Mouse (Mus musculus) kidney, postnatal 4 days (tissue): ENCODE measurements around the gene 5730522E02Rik.
A peak's percentile ranks its signal among the peaks of the same experiment; 100 is the strongest.

Experiments
- DNase-seq, 2 experiments: peaks; one replicate each; pipeline ENCODE4 v3.0.0; 2021; ENCODE audit warnings: mixed read lengths in 2 of 2

5730522E02Rik gene

DNA sequence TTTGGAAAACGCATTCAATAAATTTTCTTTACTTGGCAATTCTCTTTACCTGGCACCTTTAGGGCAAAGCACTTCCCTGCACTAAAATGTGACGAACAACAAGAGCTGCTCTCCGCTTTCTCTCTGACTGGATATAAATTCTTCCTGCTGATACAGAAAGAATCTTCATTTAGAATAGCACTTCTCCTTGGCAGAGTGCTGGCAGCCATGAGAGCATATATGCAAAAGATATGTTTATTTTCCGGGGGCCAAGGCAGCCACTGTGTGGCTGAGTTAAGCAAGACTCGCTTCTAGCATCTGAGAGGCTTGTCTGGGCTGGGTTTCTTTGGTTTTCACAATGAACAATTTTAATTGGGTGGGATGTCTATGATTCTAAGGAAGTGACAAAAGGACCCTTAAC is 564.3 kb downstream of the 5730522E02Rik start:
- DNase-seq: no peak

- DNase-seq: peak; percentile 16 to 17
Measured at GRCm38 (mm10) chr11:25644767-25645622, 565.6 kb downstream of the 5730522E02Rik start.

DNA sequence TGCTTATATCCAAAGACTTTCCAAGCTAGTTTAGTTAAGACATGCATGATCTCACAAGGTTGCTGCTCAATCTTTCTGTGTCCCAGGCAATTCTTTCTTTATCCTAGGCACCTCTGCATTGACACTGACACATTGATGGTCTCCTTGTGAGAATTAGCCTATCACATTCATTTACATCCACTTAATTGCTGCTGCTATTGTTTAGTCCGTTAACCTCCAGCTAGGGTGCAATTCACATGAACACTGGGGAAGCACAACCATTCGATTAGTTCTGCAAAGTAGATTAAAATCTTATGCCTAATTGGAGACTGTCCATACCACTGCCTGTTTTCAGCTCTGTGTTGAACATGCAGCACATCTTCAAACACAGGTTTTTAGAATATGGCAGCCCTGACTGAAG is 603.7 kb downstream of the 5730522E02Rik start:
- no peak for DNase-seq

DNA sequence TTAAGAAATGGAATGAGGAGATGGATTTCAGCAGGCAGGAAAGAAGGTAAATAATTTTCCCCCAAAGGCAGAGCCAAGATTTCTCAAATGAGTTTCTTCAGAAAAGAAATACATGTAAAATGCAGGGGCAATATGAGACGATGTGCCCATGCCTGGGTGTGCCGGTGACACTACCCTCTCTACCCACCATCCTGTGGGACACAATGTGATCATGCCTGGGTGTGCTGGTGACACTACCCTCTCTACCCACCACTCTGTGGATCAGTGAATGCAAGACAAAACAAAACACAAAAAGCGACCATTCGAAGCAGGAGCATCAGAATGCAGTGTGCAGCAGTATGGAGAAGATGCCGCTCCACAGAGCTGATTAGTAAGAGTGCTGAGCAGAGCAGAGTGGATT is 610.5 kb downstream of the 5730522E02Rik start:
- no peak for DNase-seq

- no peak for DNase-seq
Measured at GRCm38 (mm10) chr11:25595303-25595702, 615.3 kb downstream of the 5730522E02Rik start.

DNA sequence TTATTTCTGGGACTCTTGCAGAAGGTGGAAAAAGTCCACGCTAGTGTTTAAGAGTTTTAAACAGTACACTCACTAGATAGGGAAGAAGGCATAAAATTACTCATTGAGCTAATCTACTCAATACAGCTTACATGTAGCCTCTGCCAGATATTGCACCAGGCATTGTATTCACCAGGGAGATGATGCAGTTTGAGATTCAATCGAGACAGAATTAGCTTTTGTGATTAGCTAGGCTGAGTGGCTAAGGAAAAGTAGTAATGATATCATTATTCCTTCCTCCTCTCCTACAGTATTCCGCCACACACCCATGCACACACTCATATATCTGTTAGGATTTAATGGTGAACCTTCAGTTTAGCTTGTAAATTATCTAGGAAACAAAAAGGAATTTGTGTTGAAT is 615.8 kb downstream of the 5730522E02Rik start:
- DNase-seq: no peak

DNA sequence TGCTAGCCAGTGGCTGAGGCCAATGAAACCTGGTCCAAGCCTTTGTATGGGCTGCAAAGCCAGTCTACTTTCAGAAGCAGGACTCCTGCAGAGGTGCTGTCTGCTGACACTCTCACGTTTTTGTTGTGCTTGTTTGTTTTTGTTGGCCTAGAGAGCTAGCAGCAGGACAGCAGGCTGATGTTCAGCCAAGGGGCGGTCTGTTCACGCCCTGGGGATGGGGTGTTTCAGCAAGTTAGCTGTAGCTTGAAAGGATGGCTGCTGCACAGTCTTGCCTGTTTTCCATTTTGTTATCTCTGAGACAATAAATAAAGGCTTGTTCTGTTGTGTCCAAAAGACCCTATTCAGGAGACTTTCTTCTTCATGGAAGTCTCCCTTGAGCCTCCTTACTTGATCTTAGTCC is 618.3 kb downstream of the 5730522E02Rik start:
- DNase-seq: peak; percentile 3 to 8

DNA sequence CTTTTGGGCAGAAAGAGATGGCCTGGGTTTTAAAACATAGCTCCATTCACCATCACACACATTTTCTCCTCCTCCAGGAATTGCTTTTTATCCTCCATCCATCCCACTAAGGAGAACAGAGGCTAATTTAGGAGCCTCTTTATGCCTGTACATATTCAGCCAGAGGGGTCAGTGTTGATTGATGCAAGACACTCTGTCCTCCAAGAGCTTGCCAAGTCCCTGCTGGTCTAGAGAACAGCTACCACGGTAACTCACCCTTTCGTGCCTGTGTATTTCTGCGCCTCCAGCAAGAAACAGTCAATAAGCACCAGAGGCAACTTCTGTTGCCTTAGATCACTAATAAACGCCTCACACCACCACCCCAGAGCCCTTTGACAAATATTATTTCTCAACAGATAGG is 620.3 kb downstream of the 5730522E02Rik start:
- no peak for DNase-seq

DNA sequence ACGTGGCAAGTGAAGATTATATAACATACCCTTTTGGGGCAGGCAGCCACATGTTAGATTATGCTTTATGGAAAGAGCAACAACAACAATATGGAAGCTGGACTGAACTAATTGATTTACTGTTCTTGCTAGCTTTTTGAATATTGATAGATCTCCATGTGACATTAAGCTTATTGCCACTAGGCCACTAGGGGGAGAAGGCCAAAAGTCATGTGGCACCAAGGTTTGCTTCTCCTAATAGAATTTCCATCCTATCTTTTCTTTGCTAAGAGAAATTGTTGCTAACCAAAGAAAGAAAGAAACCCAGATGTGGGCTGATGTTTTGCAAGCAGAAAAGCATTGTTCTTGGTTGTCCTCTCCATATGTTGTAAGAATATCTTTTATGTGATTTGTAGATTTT is 621.1 kb downstream of the 5730522E02Rik start:
- DNase-seq: no peak

GRCm38 (mm10) chr11:25574129-25574465 is 636.5 kb downstream of the 5730522E02Rik start:
- no peak for DNase-seq

- no peak for DNase-seq
Measured at GRCm38 (mm10) chr11:25573408-25574128, 637.0 kb downstream of the 5730522E02Rik start.

DNA sequence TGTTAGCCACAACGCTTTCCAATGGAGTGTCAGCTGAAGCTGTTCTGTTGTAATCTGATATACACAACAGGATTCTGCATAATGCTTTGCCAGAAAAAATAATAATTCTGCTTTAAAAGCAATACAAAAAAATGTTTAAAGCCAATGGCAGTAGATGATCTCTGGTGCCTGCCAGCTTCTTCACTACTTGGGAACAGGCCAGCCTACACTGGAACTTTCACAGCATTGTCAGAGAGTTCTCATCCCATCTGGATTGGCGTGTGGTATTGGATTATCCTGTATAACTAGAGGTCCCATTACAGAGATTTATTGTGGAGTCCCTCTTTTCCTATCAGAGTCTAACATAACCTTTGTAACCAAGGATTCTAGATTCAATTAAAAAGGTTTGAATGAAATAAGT is 639.2 kb downstream of the 5730522E02Rik start:
- no peak for DNase-seq
